Mouse (Mus musculus): ENCODE results near the gene Pes1.

The Pes1 gene

DNA sequence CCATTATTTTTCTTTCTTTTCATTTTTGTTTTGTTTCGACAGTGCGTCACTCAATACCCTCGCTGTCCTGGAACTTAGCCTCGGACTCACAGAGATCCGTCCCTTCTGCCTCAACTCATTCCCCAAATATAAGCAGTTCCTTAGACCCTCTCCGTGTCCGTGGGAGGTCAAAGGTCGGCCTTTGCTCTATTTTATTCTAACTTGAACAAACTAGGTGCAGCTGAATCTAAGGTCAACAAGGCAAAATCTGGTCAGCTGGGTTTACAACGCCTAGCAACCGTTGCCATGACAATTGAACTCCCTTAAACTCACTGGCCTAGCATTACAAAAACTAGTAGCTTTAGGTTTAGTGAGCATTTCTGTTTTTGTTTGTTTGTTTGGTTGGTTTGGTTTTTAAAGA is 620 bp upstream of the Pes1 start:
- no peak for DNase-seq (ENCODE audit: low spot score in 2 of 2)

DNA sequence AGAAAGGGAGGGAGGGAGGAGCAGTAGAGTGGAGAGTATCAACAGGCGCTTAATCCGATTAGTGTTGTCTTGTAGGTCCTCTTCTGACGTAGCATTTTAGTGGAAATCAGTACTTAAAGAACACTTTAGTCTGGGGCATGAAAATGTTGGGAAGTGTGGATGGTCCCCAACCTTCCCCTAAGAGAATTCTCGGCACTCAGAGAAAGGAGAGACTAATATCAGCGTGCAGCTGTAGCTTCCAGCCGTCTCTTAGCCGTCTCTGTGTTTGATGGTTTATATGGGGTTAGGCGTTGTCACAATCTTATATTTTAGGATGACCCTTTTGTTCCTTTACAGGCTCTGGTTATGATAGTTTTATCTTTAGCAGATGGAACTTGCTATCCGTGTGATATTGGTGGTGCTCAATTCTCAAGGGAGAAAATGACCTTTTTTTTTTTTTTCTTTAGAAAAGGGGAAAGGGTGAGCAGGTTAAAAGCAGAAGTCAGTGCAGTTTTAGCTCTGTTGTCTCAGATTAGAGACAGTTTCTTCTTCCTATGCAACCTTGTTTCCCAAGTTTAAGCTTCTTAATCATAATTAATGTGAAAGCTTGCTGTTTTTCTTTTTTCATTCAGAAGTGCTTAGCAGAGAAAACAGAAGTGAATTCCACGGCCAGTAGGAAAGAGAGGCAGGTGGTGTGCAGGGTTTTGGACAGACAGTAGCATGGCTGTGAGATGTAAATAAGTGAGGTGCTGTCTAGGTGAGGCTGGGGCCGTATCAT is 819 bp downstream of the Pes1 start:
- DNase-seq (ENCODE audit: low spot score in 2 of 2): no peak

DNA sequence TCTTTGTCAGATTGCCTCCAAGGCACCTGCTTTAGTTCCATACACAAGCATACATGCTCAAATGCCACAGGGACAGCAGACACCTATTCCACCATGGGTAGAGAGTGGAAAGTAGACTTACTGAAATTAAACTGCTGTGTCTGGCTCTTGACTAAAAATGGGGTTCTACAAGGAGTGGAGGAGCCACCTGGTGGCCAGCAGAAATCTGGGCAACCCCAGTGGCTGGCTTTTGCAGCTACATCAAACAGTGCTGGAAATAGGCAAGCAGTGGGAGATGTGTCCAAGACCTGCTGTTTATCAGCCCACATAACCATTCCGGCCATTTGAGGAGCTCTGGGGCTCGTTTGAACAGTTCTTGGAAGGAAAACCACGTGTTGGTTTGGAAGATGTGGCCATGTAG is 6.1 kb downstream of the Pes1 start:
- no peak for DNase-seq (ENCODE audit: low spot score in 2 of 2)

DNA sequence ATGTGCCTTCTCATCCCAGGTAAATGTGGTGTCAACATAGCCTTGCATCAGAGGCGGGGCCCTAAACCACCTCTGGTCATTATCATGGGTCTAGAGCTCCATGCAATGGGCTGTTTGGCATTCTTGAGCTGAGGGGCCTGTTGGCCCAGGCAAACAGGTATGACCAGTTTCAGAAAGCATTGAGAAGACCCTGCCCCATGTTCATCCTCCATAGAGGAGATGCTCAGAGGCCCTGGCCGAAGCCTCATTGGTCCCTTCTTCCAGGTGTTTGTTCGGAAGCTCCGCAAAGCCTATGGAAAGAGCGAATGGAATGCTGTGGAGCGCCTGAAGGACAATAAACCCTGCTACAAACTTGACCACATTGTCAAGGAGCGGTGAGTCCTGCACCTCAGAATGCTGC is 6.6 kb downstream of the Pes1 start:
- DNase-seq (ENCODE audit: low spot score in 2 of 2): no peak

DNA sequence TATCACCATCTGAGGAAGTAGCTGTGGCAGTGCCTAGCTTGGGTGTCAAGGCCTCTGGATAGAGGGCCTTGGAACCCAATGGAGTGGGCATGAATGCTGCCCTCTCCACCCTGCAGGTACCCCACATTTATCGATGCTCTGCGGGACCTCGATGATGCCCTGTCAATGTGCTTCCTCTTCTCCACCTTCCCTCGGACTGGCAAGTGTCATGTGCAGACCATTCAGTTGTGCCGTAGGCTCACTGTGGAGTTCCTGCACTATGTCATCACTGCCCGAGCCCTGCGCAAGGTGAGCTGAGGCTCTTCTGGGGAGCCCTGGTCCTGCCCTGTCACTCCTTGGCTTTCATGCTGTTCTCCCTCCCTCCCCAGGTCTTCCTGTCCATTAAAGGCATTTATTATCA is 9.3 kb downstream of the Pes1 start:
- DNase-seq (ENCODE audit: low spot score in 2 of 2): no peak

DNA sequence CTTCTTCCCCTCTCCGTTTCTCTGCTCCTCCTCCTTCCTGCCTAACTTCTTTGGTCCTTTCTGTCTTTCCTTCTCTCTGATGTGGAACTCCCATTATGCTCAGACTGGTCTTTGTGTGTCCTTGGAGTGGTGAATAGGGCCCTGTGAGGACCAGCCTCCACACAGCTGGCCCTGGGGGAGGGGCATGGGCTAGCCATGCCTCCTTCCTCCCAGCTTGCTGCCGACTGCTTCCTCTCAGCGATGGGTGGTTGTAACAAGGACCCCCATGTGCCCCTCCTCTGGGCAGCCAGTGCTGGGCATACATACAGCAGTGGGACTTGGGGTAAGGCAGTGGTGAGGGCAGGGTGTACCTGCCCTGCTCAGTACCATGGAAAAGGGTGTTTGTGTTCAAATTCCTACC is 10.5 kb downstream of the Pes1 start:
- DNase-seq (ENCODE audit: low spot score in 2 of 2): no peak

DNA sequence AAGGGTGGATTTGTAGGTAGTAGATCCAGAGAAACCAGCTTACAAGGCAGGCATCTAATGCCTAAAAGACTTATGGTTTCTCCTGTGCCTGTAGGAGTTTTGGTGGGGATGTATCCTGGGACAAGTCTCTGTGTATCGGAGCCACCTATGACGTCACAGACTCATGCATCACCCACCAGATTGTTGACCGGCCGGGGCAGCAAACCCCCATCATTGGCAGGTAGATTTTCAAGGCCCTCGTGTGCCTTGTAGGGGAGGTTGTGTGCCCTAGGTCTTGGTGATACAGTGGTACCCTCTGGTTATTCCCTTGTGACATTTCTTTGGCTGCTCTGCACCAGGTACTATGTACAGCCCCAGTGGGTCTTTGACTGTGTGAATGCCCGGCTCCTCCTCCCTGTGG is 12.9 kb downstream of the Pes1 start, which contains the start of gene 4930556J24Rik:
Gene 4930556J24Rik, minus strand, starts transcription at position 101 of the 400 bp plus-strand sequence.
- DNase-seq (ENCODE audit: low spot score in 2 of 2): no peak

DNA sequence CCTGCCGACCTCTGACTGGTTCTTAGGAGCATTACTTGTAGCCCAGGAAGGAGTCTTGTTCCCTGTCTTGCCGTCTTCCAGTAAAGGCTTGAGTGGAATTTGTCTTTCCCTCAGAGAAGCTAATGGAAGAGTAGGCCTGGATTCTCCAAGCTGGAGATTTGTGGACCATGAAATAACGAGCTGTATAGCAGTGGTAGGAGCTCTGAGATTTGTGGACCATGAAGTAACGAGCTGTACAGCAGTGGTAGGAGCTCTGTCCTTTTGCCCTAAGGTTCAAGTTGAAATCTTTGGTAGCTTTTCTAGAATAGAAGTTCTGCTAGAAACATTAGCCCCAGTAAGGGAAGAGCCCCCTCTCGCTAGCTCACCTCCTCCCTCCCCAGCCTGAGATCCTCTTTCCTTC is 14.6 kb downstream of the Pes1 start:
- DNase-seq (ENCODE audit: low spot score in 2 of 2): no peak

DNA sequence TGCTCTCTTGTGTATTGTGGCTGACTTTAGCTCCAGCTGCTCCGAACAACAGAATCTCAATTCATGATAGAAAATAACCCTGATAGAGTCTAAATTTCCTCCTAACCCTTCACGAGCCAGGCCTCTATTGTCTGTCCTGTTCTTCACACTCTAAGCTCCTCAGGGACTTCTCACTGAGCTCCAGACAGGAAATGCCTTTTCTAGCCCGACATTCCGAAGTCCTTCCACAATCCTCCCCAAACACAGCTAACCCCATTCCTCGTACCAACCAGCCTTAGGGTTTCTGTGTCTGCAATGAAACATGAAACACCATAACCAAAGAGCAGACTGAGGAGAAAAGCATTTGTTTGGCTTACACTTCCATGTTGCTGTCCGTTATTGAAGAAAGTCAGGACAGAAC is 17.8 kb downstream of the Pes1 start:
- DNase-seq (ENCODE audit: low spot score in 2 of 2): no peak

DNA sequence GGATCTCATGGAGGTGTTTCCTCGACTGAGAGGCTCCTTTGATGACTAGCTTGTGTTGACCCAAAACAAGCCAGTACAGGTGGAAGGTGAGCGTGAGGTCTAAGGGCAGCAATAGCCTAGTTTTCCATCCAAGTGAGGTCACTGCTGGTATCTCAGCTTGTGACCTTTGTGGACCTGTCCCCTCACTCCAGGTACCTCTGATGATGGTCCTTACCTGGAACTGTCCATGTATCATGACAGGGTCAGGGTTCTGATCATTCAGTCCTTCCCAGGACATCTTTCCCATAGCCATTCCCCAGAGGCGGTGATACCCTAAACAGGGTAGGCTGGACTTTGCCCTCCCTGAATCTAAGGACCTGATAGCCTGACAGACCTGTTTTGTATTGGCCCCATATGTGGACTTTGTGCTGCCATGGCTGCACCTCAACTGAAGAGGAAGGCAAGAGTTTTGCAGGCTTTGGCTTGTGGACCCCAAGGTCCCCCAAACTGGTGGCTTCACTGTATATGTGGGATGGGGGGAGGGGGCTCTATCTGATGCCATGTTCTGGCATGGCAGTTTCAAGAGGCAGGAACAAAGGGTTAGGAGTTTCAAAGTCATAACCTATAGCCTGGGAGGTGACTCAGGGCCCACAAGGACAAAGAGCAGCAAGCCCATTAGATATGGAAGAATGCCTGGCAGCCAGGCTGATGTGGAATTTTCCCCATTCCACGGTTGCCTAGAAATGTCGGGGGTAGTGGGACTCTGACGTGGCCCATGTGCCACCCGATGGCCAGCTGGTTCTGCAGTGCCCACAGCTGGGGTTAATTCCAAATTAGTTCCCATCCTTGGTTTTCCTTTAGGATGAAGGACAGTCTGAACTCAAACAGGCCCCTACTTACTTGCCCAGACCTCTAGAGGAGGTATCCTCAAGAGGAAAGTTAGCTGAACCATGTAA is 18.8 kb downstream of the Pes1 start:
- no peak for DNase-seq (ENCODE audit: low spot score in 2 of 2)

DNA sequence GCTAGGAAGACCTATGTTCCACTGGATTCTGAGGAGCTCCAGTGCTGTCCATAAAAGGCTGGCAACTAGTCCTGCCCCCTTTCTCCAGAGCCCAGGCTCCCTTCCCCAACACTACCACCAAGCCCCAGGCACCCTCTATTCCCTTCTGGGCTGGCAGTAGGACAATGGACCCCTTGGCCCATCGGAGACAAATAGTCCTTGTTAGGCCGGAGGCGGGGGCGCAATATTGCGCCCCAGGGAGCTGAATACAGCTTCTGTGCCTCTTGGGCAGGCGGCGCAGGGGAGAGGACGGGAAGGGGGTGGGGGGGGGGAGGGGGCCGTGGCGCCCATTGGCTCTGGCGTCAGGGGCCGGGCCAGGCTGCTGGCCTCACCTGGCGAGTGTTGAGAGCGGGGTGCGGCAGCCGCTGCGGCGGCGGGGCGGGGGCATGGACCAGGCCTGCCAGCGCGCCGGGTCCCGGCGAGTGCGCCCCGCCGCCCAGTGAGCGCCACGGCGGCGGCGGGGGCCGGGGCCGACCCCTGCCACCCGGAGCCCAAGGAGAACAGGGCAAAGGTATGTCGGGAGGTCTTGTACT is 19.6 kb downstream of the Pes1 start, which contains the start of gene Gal3st1:
Gene Gal3st1, plus strand, starts transcription at position 346 of the 572 bp plus-strand sequence.
- no peak for DNase-seq (ENCODE audit: low spot score in 2 of 2)

DNA sequence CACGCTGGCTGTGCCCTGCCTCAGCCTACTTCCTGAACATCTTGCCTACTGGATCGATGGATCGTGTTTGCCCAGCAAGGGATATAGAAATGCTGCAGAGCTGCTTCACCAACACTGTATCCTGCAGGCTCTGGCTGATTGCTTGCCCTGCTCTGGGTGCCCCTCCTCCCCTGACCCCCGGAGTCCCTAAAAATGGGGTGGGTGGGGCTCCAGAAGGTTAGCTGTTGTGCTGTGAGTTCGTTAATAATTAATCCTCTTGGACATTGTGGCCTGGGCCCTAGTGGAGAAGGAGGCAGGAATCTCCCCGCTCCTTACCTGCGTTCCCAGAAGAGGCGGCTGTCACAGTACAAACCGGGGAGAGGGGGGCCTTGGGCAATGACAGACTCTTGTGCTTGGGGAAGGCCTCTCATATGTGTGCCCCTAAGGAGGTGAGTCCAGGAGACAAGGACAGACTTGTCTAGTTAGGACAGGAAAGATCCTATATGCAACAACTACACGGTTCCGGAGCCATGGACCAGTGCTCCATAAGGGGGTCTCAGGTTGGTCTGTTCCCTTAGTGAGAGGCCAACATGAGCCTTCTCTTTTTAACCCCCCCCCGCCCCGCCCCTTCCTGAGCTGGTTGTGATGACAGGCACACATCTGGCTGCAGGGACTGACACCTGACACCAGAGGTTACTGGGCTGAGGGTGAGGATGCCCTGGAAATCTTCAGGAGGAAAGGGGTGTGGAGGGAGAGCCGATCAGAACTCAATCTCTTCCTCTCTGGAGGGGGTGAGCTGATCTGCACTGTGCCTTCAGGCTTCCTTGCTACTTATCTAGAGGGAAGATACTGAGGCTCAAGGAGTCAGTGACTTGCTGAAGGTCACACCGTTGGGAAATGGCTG is 20.3 kb downstream of the Pes1 start:
- DNase-seq (ENCODE audit: low spot score in 2 of 2): no peak

DNA sequence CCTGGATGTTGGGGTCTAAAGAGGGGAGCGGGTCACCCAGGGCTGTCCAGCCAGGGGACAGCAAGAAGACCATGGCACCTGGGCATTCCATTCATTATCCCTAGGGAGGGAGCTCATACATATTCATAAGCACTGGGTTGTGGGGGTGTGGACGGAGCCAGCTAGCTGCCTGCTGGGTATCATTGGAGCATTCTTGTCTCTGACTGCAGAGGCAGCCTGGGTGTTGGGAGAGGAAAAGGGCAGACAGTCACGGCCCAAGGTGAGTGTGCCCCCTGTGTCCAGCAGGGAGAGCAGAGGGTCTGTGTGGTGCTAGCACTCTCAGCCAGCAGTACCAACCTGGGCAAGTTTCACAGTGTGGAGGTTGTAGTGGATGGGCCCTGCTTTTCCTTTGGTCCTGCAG is 26.0 kb downstream of the Pes1 start:
- DNase-seq (ENCODE audit: low spot score in 2 of 2): no peak

DNA sequence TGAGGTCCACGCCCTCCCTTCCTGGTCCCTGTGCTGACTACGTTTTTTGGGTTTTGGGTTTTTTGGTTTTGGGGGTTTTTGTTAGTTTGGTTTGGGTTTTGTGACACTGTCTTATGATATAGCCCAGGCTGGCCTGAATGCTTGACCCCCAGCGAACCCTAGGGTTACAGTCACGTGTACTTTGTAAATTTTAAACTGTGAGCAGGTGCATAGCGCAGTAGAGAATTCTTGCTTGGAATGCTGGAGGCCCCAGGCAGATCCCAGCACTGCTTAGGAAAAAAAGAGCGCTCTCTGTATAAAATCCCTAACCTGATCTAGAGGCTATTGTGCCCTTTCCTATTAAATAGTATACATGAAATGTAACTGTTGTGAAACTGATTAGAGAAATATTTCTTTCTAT is 29.4 kb downstream of the Pes1 start:
- no peak for DNase-seq (ENCODE audit: low spot score in 2 of 2)

DNA sequence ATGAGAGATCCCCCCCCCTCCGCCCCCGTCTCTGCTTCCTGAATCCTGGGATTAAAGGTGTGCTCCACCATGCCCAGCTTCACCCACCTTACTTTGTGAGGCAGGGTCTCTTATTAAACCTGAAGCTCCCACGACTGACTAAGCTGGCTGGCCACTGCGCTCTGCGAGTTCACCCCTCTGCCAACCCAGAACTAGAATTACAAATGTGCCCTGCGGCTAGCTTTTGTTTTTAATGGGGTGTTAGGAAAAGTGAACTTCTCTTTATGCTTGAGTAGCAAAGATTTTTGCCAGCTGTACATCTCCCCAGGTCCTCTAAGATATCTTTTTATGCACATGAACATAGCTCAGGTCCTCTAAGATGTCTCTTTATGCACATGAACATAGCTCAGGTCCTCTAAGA is 30.1 kb downstream of the Pes1 start:
- DNase-seq (ENCODE audit: low spot score in 2 of 2): no peak

DNA sequence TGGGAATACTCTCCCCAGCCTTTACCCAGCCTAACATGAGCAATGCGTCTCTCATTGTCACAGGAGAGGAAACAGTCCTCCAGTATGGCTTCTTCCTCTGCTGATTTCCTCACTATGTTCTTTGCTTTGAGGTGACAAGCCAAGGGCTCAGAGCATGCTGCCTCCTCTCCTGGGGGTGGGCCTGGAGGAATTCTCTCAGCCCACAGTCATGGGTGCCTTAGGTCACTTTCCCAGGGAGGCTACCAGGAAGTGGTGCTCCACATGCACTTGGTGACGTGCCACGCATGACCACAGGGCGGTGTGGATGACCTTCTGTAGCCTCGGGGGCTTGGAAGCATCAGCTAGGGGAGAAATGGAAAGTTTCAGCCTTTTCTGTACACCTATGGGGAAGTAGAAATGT is 31.7 kb downstream of the Pes1 start:
- no peak for DNase-seq (ENCODE audit: low spot score in 2 of 2)

DNA sequence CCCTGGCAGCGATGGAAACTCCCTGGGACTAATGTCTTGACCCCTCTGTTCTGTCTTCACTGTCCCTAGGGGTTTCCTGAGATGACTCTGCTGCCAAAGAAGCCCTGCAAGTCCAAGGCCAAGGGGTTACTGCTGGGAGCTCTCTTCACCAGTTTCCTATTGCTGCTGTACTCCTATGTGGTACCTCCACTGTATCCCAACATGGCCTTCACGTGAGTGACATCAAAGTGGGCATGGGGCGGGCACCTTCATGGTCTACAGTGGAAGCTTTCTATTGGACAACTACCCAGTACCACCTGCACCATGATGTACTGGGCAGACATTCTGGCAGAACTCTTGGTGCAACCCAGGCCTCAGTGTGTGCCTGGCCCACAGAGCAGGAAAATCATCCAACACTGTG is 33.1 kb downstream of the Pes1 start:
- DNase-seq (ENCODE audit: low spot score in 2 of 2): no peak

DNA sequence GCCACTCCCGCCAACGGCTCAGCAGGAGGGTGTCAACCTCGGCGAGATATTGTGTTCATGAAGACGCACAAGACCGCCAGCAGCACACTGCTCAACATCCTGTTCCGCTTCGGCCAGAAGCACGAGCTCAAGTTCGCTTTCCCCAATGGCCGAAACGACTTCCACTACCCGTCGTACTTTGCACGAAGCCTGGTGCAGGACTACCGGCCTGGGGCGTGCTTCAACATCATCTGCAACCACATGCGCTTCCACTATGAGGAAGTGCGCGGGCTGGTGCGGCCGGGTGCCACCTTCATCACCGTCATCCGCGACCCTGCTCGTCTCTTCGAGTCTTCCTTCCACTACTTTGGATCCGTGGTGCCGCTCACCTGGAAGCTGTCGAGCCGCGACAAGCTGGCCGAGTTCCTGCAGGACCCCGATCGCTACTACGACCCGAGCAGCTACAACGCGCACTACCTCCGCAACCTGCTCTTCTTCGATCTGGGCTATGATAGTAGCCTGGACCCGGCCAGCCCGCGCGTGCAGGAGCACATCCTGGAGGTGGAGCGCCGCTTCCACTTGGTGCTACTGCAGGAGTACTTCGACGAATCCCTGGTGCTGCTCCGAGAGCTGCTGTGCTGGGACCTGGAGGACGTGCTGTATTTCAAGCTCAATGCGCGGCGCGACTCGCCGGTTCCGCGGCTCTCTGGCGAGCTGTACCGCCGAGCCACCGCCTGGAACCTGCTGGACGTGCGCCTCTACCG is 34.4 kb downstream of the Pes1 start:
- peak; percentile 3 to 11 for DNase-seq (ENCODE audit: low spot score in 2 of 2)

DNA sequence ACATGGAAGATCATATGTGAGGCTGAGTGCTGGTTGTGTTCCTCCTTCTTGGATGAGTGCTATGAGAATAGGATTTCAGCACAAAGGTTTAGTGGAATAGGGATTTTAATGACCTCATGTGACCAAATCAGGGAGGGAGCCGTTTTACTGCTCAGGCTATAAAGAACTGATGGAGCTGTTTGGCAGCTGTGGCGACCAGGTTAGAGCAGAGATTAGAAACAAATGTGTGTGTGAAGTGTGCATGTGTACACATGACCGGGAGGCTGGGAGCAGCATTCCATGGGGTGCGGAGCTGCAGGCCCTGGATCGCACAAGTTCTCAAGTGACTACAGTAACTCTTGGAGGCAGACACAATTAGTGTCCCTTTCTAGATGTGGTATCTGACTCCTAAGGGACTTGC is 35.8 kb downstream of the Pes1 start:
- DNase-seq (ENCODE audit: low spot score in 2 of 2): no peak

DNA sequence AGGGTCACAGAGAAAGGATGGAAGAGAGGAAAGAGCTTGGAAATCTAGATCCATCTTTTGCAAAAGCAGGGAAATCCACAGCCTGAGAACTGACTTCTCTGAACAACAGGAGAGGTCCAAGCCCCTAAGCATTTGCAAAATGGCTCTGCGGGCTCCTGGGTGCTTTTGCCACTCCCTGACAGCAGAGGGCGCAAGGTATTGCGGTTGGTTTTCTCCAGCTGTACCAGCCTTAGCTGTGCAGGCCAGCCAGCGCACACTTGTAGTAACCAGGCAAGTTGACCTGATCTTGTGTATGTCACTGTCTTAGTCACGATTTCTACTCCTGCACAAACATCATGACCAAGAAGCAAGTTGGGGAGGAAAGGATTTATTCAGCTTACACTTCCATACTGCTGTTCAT is 37.8 kb downstream of the Pes1 start:
- peak in 1 of 2 experiments; percentile 18 for DNase-seq (ENCODE audit: low spot score in 2 of 2)

All from spleen, postnatal 36 days (tissue).